Comparison of ENCODE assay signal across 10 mouse cellular contexts in the genomic region with DNA sequence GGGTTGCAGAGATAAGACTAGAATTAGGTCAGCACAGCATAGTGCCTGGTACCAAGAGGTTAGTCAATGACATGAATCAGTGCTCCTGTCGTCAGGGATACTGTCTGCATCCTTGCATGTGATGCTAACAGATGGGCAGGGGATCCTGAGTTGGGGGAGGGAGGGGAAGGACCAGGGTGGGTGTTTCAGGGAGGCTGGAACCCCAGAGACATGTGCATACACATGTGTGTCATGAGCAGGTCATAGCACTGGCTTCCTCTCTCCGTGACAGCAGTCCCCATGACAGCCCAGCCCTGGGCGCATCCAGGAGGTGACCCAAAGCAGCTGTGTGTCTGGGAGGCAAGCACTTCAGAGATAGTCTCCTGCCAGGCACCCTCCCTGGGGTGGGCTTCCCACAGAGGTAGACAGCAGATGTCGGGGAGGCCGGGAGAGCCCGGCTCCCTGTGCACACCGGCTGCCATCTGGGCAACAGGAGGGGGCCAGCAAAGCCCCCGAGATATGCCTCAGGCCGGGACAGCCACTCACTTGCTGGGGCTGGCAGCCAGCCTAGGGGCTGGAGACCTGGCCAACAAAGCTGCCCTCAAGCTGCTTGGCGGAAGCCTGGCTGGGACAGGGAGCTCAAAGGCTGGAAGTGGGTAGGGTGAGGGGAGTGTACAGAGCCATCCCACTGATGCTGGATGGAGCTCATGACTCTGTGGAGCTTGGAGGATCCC.
DNase-seq lines count a peak whose midpoint lies in the region; ATAC-seq lines count a peak whose summit lies in the region.
"Had no signal": no experiment of that assay in that cellular context is flagged by ENCODE, and none has a peak within 500 bp of the region (broad histone marks: within the 10 kb centered on the region; RNA-seq: fewer than 3 reads in every experiment).

No protein-coding gene starts in this region.

- H3K4me1 ChIP-seq in forebrain, embryonic 14.5 days (ENCODE audit: control insufficient read depth, insufficient read depth, low read length): peaks cover 65% of the 10 kb centered on the region
- peaks cover 75% of the 10 kb centered on the region for H3K4me1 ChIP-seq in midbrain, embryonic 12.5 days

- peak; percentile 69 for DNase-seq in Muller cell, postnatal 12 days (ENCODE audit: inconsistent ontology term)
- peak; percentile 65 for DNase-seq in forebrain, embryonic 14.5 days (ENCODE audit: low spot score)
- no peak for DNase-seq in adrenal gland, adult 8-10 months
- no peak for DNase-seq in liver
- DNase-seq: thymus, postnatal 14 days had no signal

- H3K27ac ChIP-seq in forebrain, embryonic 14.5 days (ENCODE audit: low read depth, low read length): peak overlapping the region; percentile 75; the same call in 1 of the 2 replicates
- peak overlapping the region; percentile 75 for H3K27ac ChIP-seq in midbrain, embryonic 12.5 days (replicated peaks)
- H3K27ac ChIP-seq: heart, embryonic 13.5 days had no signal

- H3K27me3 ChIP-seq in forebrain, embryonic 14.5 days (replicated peaks; ENCODE audit: control insufficient read depth, insufficient read depth, low read length): no peaks in the 10 kb centered on the region
- no peaks in the 10 kb centered on the region for H3K27me3 ChIP-seq in midbrain, embryonic 12.5 days

- H3K4me2 ChIP-seq in forebrain, embryonic 14.5 days (ENCODE audit: low read length): no peak overlapping the region
- no peak overlapping the region for H3K4me2 ChIP-seq in midbrain, embryonic 12.5 days (replicated peaks)
- H3K4me2 ChIP-seq: heart, embryonic 13.5 days had no signal

- ATAC-seq in cerebellum, adult (ENCODE audit: insufficient number of reproducible peaks, low FRiP score, low TSS enrichment): peak; percentile 32; the same call in 1 of the 2 replicates
- peak; percentile 52 for ATAC-seq in forebrain, embryonic 14.5 days
- no peak for ATAC-seq in midbrain, embryonic 12.5 days (ENCODE audit: low FRiP score, low read depth)
- no peak for ATAC-seq in megakaryocyte, adult 5-6 weeks (ENCODE audit: poor library complexity, severe bottlenecking)
- ATAC-seq: intestine, postnatal 0 days had no signal

- H3K9ac ChIP-seq in forebrain, embryonic 14.5 days (ENCODE audit: low read length): no peak overlapping the region
- no peak overlapping the region for H3K9ac ChIP-seq in midbrain, embryonic 12.5 days (replicated peaks)
- H3K9ac ChIP-seq: heart, embryonic 13.5 days had no signal

- no peaks in the 10 kb centered on the region for H3K9me3 ChIP-seq in forebrain, embryonic 14.5 days (replicated peaks; ENCODE audit: control insufficient read depth, low read length)
- H3K9me3 ChIP-seq in midbrain, embryonic 12.5 days: no peaks in the 10 kb centered on the region
- H3K9me3 ChIP-seq: heart, embryonic 13.5 days had no signal

- H3K4me3 ChIP-seq in forebrain, embryonic 14.5 days (ENCODE audit: low read depth, low read length): no peak overlapping the region
- no peak overlapping the region for H3K4me3 ChIP-seq in midbrain, embryonic 12.5 days
- H3K4me3 ChIP-seq: heart, embryonic 13.5 days had no signal

- 0 out of 2 replicates have a peak, but pooled peaks cover 3% of the 10 kb centered on the region for H3K36me3 ChIP-seq in forebrain, embryonic 14.5 days (ENCODE audit: control insufficient read depth, insufficient read depth, low read length)
- H3K36me3 ChIP-seq in midbrain, embryonic 12.5 days: peaks cover 31% of the 10 kb centered on the region

- 48% methylated on average over 10 of the region's 10 CpGs for WGBS in forebrain, embryonic 14.5 days
- WGBS in midbrain, embryonic 12.5 days: 57% methylated on average over 10 of the region's 10 CpGs

Comparison
In these comparisons a context has a peak if more than half of its experiments do, and no peak if none do; other contexts are left out.
1. DNase-seq: peak in Muller cell, postnatal 12 days (single experiment) and forebrain, embryonic 14.5 days (single experiment); none in adrenal gland, adult 8-10 months (single experiment) and liver (single experiment).
2. ATAC-seq: peak in cerebellum, adult (single experiment) and forebrain, embryonic 14.5 days (single experiment); none in midbrain, embryonic 12.5 days (single experiment) and megakaryocyte, adult 5-6 weeks (single experiment).